Mouse (Mus musculus) ES-Bruce4 (cell line): ENCODE data around the gene Mgrn1.

Experiments used
- CTCF ChIP-seq: IDR thresholded peaks from one replicate; pipeline ENCODE4 v1.8.1; 2011; ENCODE audit warnings: low read depth, low read length
- POLR2A ChIP-seq: IDR thresholded peaks from one replicate; pipeline ENCODE4 v1.8.1; 2011; ENCODE audit warnings: low read length; ENCODE audit not compliant: insufficient read depth

GRCm38 (mm10) chr16:4935430-4935829 lies 49.4 kb downstream of the Mgrn1 start:
- no peak for TF ChIP-seq CTCF
- no peak for TF ChIP-seq POLR2A
